Mouse (Mus musculus) cerebellum, adult (tissue): ENCODE measurements around the gene Clpb.

ENCODE experiments used
- ATAC-seq: cut with Nextera tagmentation; 2 replicates; pipeline ENCODE4 v1.9.2; 2017; ENCODE audit warnings: mild to moderate bottlenecking, moderate library complexity, mixed read lengths; ENCODE audit not compliant: insufficient number of reproducible peaks, low FRiP score, low TSS enrichment

The Clpb gene

GRCm38 (mm10) chr7:101772687-101773086 lies 109.3 kb downstream of the Clpb start:
- ATAC-seq, result no peak

DNA sequence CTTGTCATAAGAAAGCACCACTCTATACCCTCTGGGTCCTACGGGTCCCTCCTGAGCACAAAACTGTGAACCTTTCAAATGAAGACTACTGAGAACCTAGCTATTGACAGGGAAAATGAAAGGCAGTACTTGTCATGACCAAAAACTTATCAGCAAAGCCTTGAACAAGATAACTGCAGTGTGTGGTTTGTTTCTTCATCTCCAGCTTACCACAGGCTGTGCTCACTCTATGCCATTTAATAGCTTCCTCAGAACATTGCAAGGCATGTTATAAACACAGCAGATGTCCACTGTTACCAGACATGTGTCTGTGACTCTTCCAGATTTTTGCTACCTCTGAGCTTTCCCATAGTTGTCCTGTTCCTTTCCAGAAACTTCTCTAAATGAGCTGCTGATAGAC lies 113.6 kb downstream of the Clpb start:
- ATAC-seq, result no peak

DNA sequence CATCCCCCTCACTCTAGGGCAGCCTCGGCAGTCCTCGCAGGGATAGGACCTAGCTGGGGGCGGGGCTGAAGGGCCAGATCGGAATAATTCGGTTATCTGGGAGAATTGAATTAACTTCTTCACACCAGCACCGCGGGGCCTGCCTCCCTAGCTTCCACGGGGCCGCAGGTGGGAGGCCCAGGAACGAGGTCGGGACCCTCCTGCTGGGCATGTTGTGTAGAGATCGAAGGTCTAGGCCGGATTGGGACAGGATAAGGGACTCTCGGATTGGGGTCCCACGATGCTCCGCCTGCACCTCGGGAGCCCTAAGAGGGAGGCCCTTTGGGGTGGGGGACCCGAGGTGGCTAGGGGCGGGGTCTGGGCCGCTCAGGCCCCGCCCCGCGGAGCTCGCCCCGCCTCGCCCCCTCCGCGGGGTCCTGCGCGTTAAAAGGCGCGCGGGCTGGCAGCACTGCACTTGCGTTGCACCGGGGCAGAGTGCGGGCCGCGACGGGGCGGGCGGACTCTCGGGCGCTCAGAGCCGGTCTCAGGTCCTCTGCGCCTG lies 154.5 kb downstream of the Clpb start, which contains the start of gene Phox2a:
Phox2a (plus strand) TSS at position 453 of the 541 bp plus-strand sequence.
- ATAC-seq, result no peak

- ATAC-seq, result no peak
Observed at GRCm38 (mm10) chr7:101820295-101821030, 157.0 kb downstream of the Clpb start.

GRCm38 (mm10) chr7:101821571-101822501 lies 158.4 kb downstream of the Clpb start:
- ATAC-seq, result peak; percentile 22; the same call in 1 of the 2 replicates

GRCm38 (mm10) chr7:101822836-101823757 lies 159.7 kb downstream of the Clpb start:
- ATAC-seq, result no peak

DNA sequence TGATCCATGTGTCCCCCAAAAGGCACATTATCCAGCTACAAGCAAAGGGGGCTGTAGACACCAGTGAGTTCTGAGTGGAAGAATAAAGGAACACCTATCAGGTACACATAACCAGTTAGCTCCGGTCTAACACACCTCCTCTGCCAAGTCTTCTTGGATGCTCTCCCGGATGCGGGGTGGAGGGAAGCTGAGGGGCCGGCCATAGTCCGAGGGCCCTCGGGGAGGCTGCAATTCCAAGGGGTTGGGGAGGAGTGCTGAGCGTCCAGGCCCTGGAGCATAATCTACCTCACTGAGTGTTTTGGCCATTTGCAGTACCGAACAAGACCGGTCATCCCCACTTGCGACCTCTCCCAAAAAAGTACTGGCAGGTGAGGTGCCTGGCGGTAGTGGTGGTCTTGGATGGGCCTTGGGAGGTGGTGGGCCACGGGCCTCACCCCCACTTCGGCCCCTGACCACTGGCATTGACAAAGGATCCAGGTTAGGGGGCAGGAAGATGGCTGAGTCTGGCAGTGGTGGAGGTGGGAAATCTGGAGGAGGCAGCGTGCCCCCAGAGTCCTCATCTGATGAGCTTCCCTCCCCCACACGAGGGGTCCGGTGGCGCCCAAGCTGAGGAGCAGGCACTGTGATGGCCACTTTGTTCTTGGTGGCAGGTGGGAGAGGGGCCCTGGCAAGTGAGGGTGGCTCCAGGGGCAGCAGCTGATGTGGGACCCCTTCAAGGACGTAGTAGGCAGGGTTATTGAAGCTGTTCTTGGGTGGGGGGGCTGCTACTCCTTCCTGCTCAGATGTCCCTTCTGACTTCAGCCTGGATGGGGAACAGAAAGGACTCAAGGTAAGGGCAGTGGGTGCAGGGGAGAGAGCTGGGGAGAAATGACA lies 160.6 kb downstream of the Clpb start:
- ATAC-seq, result no peak

DNA sequence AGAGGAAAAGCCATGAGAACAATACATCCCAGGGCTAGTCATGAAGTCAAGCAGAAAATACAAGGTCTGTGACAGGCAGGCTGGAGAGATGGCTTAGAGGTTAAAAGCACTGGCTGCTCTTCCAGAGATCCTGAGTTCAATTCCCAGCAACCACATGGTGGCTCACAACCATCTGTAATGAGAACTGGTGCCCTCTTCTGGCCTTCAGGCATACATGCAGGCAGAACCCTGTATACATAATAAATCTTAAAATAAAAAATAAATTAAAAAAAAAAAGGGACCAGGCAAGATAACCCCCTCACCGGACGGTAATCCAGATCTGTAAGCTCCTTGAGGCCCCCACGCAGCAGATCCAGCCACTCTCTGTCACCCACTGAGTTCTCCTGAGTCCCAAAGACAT lies 166.9 kb downstream of the Clpb start:
- ATAC-seq, result no peak

GRCm38 (mm10) chr7:101831437-101831836 lies 168.0 kb downstream of the Clpb start:
- no peak for ATAC-seq

DNA sequence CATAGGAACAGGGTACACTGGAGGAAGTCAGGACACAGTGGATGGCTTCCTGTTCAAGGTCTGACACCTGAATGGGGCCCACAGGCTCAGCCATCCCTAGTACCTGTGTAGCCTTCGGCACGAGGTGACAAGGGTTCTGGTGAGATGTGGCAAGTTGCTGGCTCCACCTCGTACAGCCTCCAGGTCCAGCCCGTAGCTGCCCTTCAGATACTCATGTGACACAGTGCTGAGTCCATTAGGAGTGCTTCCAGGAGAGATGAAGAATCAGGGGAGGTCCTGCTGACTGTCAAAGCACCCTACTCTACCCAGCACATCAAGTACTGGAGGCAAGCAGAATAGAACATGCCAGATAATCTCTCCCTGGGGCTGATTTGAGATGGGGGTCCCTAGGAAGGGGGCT lies 168.9 kb downstream of the Clpb start:
- no peak for ATAC-seq

DNA sequence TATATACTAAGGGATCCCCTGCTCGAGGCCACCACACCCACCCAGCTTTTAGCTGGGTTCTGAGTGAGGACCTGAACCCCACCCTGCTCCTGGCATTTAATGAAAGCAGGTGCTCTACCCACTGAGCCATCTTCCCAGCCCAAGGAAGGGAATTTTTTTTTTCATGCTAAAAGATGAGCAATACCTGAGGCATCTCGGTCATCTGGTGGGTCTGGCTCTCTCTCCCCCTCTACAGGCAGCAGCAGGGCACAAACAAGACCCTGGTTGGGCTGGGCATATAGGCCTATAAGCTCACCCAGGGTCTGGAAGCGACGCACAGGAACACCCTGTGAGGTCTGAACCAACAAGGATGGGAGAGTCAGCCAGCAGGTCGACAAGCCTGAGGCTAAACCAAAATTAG lies 169.9 kb downstream of the Clpb start:
- no peak for ATAC-seq

DNA sequence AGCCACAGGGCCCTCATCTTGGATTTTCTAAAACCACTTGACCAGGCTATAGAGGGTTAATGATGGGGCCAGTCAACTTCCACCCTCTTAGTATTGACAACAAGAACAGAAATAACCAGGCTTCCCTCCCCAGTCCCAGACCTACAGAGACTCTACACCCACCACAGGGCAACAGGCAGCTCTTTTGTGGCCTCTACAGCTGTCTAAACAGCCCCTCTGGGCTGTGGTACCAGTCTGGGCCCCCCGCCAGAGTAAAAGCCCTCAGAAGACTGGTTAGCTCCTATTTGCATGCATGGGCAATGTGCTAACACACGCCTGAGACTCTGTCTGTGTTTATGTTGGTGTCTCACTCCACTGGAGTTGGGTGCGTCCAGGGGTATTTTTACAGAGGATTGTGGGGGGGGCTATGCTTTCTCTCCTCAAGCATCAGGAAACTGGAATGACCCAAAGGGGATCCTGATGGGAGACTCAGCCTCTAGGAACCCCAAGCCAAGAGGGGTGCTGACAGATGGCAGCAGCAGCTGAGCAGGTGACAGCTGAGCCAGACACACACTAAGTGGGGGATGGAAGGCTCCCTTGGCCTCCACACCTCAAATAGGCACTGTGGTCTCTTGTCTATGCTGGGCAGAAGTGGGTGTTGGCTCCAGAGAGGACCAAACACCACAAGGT lies 170.6 kb downstream of the Clpb start:
- ATAC-seq, result no peak

DNA sequence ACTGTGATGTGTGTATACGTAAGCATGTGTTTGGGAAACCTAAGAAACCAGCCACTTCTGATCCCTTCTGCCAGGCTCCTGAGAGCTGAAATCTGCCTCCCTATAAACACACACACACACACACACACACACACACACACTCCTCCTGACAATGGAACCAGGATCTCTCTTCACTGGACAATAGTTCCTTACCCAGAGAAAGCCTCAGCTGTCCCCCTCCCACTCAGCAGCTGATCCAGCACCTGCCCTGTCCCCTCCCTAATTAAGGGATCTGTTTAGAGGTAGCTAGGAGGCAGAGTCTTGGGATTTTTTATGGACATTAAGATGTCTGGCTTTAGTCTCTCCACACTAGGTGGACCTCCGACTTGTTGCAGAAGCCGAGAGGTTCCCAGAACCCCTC lies 171.5 kb downstream of the Clpb start:
- ATAC-seq, result no peak

GRCm38 (mm10) chr7:101835457-101836109 lies 172.2 kb downstream of the Clpb start:
- no peak for ATAC-seq

- ATAC-seq, result no peak
Observed at GRCm38 (mm10) chr7:101836271-101837153, 173.1 kb downstream of the Clpb start.

DNA sequence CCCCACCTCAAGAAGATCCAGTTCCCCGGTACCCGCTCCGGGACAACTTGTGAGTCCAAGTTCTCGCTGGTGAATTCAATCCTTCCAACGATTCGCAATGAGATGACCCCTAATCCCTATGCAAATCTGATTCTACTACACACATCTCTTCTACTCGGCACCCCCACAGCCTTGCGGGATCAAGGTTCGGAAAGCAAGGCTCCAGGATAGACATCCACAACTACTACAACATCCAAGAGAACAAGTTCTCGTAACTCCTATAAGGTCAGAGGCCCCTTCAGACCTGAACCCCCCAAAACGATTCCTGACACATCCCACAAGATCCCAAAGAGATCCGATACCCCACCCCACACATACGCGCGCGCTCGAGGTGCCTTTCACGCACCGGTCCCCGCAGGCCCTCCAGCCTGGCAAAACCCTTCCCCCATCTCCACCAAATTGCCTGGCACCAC lies 173.7 kb downstream of the Clpb start:
- no peak for ATAC-seq
